Mouse (Mus musculus): ENCODE data around the gene Lzic. TPM values are rescaled to one million over a fixed set of nuclear protein-coding genes. Genes with fewer than 3 reads are reported as not detected.
A peak's percentile ranks its signal among the peaks of the same experiment; 100 is the strongest.

Lzic gene
- polyA plus RNA-seq, 1 experiment from 2014 or later: 43.9 TPM

DNA sequence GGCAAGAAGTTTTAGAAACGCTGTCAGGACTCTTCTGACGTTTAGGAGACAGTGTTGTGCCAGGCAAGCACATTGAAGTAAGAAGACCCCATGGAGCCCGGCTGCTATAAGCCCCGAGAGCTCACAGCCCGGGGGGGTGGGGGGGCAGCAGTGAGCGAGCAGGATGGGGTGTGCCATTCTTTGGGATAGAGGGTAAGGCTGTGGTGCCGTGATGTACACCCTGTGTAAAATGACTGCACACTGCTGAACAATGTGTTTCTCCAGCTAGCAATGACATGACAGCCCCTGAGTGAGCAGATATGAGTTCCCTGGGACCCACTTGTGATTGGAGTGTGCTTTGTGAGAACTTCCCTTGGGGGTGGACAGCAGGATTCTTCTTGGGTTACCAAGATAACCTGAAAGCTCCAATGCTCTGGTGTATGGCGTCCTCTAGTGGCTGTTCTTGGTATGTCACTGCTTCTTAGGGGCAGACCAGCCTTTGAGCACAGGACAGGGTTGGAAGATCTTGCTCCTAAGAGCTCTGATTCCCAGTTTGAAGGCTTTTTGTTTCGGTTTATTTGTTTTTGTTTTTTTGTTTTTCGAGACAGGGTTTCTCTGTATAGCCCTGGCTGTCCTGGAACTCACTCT is 58.0 kb downstream of the Lzic start:
- Histone ChIP-seq H3K9me3 (replicated peaks; ENCODE audit: control insufficient read depth, low read length) (no peaks in the 10 kb centered on the region), H3K9ac (ENCODE audit: low read depth, low read length) (no peak overlapping the region), H3K4me2 (no peak overlapping the region), H3K4me1 (ENCODE audit: control insufficient read depth, insufficient read depth, low read length) (peaks cover 23% of the 10 kb centered on the region), H3K36me3 (ENCODE audit: control insufficient read depth, insufficient read depth, low read length) (peaks cover 8% of the 10 kb centered on the region; the same call in 1 of the 2 replicates), H3K27ac (ENCODE audit: low read depth, low read length) (no peak overlapping the region), H3K27me3 (ENCODE audit: control insufficient read depth, insufficient read depth, low read length) (no peaks in the 10 kb centered on the region), H3K4me3 (ENCODE audit: low read depth, low read length) (no peak overlapping the region)
- WGBS (ENCODE audit: insufficient replicate concordance): 42% methylated on average over 10 of the region's 10 CpGs
- no peak for ATAC-seq (replicated peaks; ENCODE audit: insufficient number of reproducible peaks, low FRiP score, low TSS enrichment)

DNA sequence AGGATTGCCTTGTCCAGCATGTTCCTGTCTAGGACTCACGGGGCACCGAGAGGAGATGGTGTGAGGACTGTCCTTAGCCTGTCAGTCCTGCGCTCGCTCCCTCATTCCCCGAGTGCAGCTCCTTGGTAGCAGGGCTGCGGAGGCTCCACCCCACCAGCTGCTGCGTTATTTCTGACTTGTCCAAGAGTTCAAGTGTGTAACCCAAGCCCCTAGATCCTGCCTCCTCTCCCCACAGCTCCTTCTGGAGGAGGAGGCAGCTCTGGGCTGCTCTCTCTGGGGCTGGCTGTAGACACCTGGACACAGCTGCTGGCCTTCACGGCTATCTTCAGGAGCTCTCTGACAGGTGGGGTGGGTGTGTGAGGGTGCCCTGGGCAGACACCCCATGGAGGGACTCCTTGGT is 59.9 kb downstream of the Lzic start:
- peaks cover 12% of the 10 kb centered on the region for H3K4me1 ChIP-seq (ENCODE audit: control insufficient read depth, insufficient read depth, low read length)
- 74% methylated on average over 8 of the region's 8 CpGs for WGBS (ENCODE audit: insufficient replicate concordance)
- H3K4me3 ChIP-seq (ENCODE audit: low read depth, low read length): no peak overlapping the region
- H3K4me2 ChIP-seq: no peak overlapping the region
- H3K9me3 ChIP-seq (replicated peaks; ENCODE audit: control insufficient read depth, low read length): no peaks in the 10 kb centered on the region
- peaks cover 8% of the 10 kb centered on the region; the same call in 1 of the 2 replicates for H3K36me3 ChIP-seq (ENCODE audit: control insufficient read depth, insufficient read depth, low read length)
- ATAC-seq (replicated peaks; ENCODE audit: insufficient number of reproducible peaks, low FRiP score, low TSS enrichment): no peak
- no peak overlapping the region for H3K9ac ChIP-seq (ENCODE audit: low read depth, low read length)
- no peaks in the 10 kb centered on the region for H3K27me3 ChIP-seq (ENCODE audit: control insufficient read depth, insufficient read depth, low read length)
- no peak overlapping the region for H3K27ac ChIP-seq (ENCODE audit: low read depth, low read length)

Small RNA genes within 50 kb of the gene (microRNA-seq; reads per million reads assigned to microRNA genes)
- 0.68 reads per million, percentile 4 among the genes with 10 or more reads in this experiment for gene Mir5616 (ENCODE audit: borderline number of aligned reads)

Other genes with a start within 250 kb of the Lzic start
- 47.8 and 49.6 TPM in 2 replicates for gene Kif1b, start 177.5 kb upstream of the Lzic start, polyA plus RNA-seq (2014; fragmentation: Nextera tagmentation; extraction: Ambion mirVana)
- gene Ube4b, start 58.5 kb upstream of the Lzic start, polyA plus RNA-seq (2014; fragmentation: Nextera tagmentation; extraction: Ambion mirVana): 36.3 and 41.3 TPM in 2 replicates
- gene Rbp7, start 30.3 kb upstream of the Lzic start, polyA plus RNA-seq (2014; fragmentation: Nextera tagmentation; extraction: Ambion mirVana): 1.2 and 2.5 TPM in 2 replicates
- not detected in 2 replicates for gene Tmem274, start 7.9 kb upstream of the Lzic start, polyA plus RNA-seq (2014; fragmentation: Nextera tagmentation; extraction: Ambion mirVana)
- 16.2 and 17.0 TPM in 2 replicates for gene Nmnat1, start within 50 bp of the Lzic start, polyA plus RNA-seq (2014; fragmentation: Nextera tagmentation; extraction: Ambion mirVana)
- gene Ctnnbip1, start 33.0 kb downstream of the Lzic start, polyA plus RNA-seq (2014; fragmentation: Nextera tagmentation; extraction: Ambion mirVana): 36.3 and 36.8 TPM in 2 replicates
- gene Clstn1, start 101.2 kb downstream of the Lzic start, polyA plus RNA-seq (2014; fragmentation: Nextera tagmentation; extraction: Ambion mirVana): 12.3 and 18.1 TPM in 2 replicates
- gene Pik3cd, start 217.3 kb downstream of the Lzic start, polyA plus RNA-seq (2014; fragmentation: Nextera tagmentation; extraction: Ambion mirVana): 2.3 and 3.2 TPM in 2 replicates

Measured in heart, embryonic 11.5 days (tissue).